Mouse (Mus musculus): ENCODE data around the gene Pank4. TPM values are rescaled to one million over a fixed set of nuclear protein-coding genes. Genes with fewer than 3 reads are reported as not detected.

Pank4 gene
- total RNA-seq, 2 experiments from 2014 or later, result 37.6 to 39.8 TPM

DNA sequence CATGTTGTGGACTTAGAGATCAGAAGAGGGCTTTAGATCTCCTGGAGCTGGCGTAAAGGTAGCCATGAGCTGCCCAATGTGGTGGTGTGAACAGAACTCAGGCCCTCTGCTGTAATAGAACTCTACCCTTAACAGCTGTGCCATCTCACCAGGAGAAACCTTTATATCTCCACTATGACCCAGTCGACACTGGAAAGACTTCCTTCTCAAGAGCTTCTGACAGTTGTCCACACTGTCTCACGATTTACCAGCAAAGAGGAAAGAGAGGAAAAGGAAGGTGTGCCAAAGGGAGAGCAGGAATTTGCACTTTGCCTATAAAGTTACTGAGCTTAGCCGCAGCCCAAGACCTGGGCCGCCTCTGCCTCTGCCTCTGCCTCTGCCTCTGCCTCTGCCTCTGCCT is 22.1 kb upstream of the Pank4 start:
- intact Hi-C loops (cut with DNase I), result loop anchor here (5.0 kb wide), 1 partner anchor 35 kb away; no protein-coding TSS in a partner anchor
- DNase-seq (ENCODE audit: low spot score in 2 of 2), result no peak

DNA sequence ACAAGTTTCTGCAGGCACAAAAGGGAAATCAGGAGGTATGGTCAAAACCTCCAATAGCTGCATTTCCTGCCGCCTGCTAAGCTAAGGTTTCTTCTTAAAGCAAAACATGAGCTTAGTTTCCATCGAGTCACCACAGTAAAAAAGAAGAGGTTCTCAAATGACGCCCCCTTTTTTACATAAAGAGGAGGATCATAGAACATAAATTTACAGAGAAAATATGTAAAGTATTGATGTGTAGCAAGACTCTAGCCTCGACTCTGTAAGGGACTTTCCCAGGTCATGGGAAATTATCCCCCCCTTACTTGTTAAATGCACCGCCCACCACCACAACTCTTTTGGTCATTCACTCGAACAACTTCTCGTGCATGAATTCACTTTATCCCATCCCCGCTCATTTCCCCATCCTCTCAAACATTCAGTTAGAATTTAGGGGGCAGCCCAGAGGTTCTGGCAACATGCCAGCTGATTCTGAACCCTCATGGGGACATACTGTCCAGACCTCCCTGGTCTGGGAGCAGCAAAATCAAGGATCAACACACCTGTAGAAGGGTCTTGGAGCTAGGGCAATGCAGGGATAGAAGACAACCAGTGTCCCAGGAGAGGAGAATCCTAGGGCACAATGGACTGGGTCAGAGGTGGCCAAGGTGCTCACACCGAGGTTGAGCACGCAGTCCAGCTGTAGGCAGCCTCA is 21.1 kb upstream of the Pank4 start:
- DNase-seq (ENCODE audit: low spot score in 2 of 2), result no peak
- intact Hi-C loops (cut with DNase I), result loop anchor here (5.0 kb wide), 1 partner anchor 35 kb away; no protein-coding TSS in a partner anchor

DNA sequence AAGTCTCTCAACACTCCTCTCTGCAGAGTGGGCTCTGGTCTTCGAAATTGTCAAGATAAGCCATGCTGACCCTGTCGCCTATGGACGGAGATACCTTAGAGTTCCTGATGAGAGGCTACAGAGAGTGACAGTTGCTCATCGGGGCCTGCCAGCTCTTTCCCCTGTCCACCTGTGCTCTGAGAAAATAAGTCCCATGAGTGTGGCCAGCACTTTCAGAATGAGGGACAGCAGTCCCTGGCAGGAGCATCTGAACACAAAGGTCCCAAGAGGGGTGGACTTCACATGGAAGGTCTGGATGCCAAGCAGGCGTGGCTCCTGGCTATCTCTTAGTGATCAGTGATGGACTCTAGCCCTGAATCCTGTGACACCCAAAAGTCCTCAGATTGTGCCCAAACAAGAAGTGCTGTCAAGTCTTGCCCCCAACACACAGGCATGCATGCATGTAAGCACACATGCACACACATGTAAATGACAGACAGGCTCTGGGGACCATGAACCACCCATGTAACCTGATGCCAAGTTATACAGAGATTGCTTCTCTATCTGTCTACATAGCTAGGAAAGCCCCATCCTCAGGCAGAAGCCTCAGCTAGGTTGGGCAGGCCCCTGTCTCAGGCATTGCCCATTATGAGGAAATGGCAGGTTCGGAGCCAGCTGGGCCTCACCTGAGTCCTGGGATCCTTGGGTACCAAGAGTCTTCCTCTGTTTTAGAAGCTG is 20.4 kb upstream of the Pank4 start:
- no peak for DNase-seq (ENCODE audit: low spot score in 2 of 2)
- intact Hi-C loops (cut with DNase I), result loop anchor here (1.0 to 5.0 kb wide), 3 partner anchors 21 to 65 kb away; partner anchors contain the start of gene Pank4

DNA sequence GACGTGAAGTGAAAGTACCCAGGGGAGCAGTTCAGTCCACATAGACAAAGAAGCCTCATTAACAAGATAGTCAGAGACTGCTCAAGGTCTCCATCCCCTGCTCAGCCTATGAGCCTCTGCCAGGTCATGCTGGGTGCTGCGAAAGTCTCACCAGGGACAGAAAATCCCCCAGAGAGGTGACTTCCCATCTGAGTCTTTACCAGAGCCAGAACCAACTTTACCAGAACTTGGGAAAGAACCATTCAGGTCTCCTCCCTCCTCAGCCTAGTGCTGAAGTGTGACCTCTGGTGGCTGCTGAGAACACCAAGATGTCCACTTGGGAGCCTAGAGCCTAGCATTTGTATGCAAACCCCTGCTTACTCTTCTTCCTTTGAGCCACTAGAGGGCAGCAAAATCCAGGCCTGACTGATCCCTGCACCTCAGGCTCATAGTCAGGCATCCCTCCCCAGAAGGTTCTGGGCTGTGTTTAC is 19.8 kb upstream of the Pank4 start:
- DNase-seq (ENCODE audit: low spot score in 2 of 2), result peak; percentile 80 to 91
- intact Hi-C loops (cut with DNase I), result loop anchor here (1.0 to 5.0 kb wide), 3 partner anchors 20 to 66 kb away; partner anchors contain the start of gene Pank4

DNA sequence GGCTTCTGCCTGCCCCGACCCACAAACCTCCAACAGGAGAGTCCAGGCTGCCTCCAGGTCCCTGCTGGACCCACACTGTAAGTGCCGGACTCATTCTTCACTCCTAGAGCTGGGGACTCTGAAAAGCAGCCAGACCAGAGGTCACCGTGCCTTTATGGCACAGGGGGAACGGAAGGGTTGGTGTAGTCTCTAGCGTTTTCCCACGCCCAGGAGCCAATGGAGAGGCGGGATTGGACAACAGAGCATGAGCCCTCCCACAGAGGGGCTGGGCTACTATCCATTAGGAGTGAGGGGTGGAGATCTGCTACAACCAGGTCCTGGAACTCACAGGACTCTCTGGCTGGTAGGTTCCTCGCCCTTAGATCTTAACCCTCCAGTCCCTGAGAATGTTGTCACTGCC is 17.6 kb upstream of the Pank4 start:
- intact Hi-C loops (cut with DNase I), result no loop called here
- peak in 1 of 2 experiments; percentile 71 for DNase-seq (ENCODE audit: low spot score in 2 of 2)

DNA sequence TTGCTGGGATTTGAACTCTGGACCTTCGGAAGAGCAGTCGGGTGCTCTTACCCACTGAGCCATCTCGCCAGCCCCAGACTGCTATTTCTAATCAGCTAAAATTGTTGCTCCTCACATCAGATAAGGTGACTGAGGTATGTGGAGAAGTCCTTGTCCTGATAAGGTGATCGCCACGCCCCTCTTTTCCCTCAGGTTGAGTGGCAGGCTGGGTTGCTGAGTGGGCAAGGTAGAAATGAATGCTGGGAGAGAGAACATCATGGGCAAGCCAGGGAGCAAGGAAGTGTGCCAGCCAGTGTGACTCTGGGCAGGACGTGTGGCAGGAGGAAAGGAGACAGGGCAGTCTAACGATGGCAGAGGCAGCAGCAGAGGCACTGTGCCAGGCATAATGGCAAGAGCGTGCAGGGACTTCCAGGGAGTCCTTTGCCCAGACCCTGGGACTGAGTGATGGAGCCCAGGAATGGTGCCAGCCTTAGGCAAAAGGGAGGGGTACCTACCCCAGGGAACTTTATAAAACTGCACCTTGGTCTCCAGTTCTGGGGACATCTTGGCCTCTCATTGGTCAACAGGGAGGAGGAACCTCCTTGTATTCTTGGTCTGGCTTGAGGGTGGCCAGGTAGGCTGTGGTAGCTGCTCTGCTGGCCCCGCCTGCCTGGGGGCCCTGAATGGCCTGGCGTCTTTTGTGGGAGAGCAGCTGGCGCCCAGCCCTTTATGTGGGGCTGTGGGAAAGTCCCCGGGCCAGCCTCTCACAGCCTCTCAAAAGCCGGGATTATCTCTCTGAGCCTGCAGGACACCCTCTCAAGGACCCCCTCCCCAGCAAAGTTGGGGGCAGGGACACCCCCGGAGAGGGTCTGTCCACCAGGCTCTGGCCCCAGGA is 15.6 kb upstream of the Pank4 start:
- peak; percentile 40 to 55 for DNase-seq (ENCODE audit: low spot score in 2 of 2)
- intact Hi-C loops (cut with DNase I), result no loop called here

DNA sequence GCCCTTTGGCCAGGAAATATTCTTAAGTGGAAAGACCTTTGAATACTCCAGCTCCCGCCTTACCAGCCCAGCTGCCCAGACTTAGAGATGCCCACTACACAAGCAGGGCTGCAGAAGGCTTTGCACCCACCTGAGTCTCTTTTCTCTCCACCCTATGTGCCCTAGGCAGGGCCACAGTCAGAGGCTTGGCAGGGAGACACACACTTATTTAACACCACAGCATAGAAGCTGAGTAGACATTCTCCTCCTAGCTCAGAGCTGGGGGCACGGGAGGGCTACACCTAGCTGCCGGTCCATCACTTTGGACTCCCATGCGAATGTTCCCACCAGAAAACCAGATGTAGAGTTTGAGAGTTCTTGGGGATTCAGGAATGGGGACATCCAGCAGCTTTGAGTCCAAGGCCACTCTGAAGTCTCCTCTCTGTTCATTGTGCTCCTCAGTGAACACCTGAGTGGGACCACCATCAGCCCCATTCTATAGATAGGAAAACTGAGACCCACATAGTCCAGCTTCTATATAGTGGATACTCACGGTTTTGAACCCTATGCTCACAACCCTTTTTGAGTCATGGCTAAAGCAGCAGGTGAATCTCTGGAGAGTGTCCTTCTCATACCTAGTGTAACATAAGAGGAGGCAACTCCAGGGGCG is 14.9 kb upstream of the Pank4 start:
- intact Hi-C loops (cut with DNase I), result no loop called here
- DNase-seq (ENCODE audit: low spot score in 2 of 2), result no peak

DNA sequence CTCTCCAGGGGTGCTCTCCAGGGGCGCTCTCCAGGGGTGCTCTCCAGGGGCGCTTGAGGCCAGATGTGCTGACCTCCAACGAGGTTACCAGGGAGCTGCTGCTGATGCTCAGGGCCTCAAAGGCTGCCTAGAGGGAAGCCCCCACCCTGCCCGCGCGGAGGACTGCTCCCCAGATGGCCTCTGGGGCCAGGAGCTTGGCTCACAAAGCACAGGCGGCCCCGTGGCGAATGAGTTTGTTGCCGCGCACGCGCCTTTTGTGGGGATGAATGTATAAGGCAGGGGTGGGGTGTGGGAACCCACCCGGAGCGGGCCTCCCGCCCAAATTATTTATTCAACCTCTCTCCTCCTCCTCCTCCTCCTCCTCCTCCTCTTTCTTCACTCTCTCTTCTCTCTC is 14.3 kb upstream of the Pank4 start:
- intact Hi-C loops (cut with DNase I), result no loop called here
- DNase-seq (ENCODE audit: low spot score in 2 of 2), result no peak

DNA sequence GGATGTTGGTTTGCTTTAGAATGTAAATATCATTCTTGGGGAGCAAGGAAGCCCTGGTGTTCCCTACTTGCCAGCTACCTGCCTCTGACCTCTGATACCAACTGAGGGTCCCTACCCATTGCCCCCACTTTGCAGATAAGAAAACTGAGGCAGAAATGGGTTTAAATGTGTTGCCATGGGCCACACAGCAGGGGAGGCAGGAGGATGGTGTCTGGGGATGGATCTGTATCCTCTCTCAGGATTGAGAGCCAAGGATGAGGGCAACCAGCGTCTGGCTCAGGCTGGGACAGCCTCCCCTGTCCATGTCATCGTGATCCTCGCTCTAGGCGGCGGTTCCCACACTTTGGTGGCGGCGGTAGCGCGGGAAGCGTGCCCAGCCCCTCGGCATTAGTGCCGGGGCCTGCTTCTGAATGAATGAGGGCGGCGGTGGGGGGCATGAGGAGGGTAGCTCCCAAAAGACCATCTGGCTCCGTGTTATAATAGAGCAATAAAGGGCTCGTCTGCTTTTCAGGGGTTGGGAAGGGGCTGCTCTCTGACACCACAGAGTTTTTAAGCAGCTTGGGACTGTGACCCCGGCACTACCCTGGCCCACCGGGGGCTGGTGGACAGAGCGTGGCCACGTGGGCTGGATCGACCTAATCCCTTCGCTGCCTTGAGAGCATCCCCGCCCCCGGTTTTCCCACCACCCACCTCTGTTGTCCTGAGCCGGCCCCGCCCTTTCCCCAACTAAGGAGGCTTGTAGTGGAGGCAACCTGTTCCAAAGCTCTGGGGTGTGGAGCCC is 11.3 kb upstream of the Pank4 start:
- no peak for DNase-seq (ENCODE audit: low spot score in 2 of 2)
- intact Hi-C loops (cut with DNase I), result no loop called here

GRCm38 (mm10) chr4:154956604-154957003 is 7.3 kb upstream of the Pank4 start:
- intact Hi-C loops (cut with DNase I), result no loop called here
- DNase-seq (ENCODE audit: low spot score in 2 of 2), result no peak

- peak in 1 of 2 experiments; percentile 92 for DNase-seq (ENCODE audit: low spot score in 2 of 2)
- intact Hi-C loops (cut with DNase I), result no loop called here
Observed at GRCm38 (mm10) chr4:154957289-154957993, 6.5 kb upstream of the Pank4 start.

- intact Hi-C loops (cut with DNase I), result no loop called here
- DNase-seq (ENCODE audit: low spot score in 2 of 2), result peak; percentile 57 to 69
Observed at GRCm38 (mm10) chr4:154958171-154958570, 5.8 kb upstream of the Pank4 start.

DNA sequence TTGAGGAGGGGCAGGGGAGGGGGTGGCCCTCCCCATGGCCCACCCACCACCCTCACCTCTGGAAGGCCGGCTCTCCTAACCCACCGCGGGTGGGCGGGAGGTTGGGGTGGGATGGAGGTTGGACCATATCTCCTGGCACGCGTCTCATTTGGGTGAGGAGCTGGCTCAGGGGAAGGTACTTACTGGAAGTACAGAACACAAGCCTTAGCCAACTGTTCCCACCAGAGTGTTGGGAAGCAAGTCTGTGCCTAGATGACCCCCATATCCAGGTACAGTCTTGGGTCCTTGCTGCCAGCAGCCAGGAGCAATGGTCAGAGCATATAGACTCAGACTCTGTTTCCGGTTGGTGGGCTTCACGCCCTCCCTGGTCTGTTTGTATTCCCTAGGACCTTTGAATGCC is 5.3 kb upstream of the Pank4 start:
- no peak for DNase-seq (ENCODE audit: low spot score in 2 of 2)
- intact Hi-C loops (cut with DNase I), result no loop called here

GRCm38 (mm10) chr4:154960021-154960689 is 3.8 kb upstream of the Pank4 start:
- intact Hi-C loops (cut with DNase I), result loop anchor here (10.0 kb wide), 1 partner anchor 285 kb away; the partner anchor contains the start of gene Faap20
- no peak for DNase-seq (ENCODE audit: low spot score in 2 of 2)

DNA sequence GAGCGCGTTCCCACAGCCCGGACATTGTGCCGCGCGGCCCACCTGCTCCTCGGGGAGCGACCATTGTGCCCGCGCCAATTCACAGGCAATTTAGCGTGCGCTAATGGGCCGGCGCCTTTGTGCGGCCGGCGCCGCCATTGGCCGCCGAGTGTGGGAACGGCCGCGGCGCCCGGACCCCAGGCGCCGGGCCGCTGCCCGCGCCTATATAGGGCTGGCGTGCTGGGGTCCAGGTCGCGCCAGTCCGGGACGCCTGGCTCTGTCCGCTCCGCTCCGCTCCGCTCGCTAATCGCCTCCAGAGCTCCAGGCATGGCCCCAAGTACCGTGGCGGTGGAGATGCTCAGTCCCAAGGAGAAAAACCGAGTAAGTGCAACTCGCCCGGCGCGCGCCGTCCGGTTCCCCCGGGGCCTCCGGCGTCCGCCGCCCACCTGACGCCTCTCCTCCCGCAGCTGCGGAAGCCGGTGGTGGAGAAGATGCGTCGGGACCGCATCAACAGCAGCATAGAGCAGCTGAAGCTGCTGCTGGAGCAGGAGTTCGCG is 3.2 kb upstream of the Pank4 start, which contains the start of gene Hes5:
TSS of gene Hes5 (plus strand) at position 234 of the 536 bp plus-strand sequence.
- intact Hi-C loops (cut with DNase I), result loop anchor here (10.0 kb wide), 1 partner anchor 284 kb away; the partner anchor contains the start of gene Faap20
- DNase-seq (ENCODE audit: low spot score in 2 of 2), result peak; percentile 65 to 69

GRCm38 (mm10) chr4:154961226-154961738 is 2.6 kb upstream of the Pank4 start:
- peak in 1 of 2 experiments; percentile 45 for DNase-seq (ENCODE audit: low spot score in 2 of 2)
- intact Hi-C loops (cut with DNase I), result loop anchor here (10.0 kb wide), 1 partner anchor 284 kb away; the partner anchor contains the start of gene Faap20

DNA sequence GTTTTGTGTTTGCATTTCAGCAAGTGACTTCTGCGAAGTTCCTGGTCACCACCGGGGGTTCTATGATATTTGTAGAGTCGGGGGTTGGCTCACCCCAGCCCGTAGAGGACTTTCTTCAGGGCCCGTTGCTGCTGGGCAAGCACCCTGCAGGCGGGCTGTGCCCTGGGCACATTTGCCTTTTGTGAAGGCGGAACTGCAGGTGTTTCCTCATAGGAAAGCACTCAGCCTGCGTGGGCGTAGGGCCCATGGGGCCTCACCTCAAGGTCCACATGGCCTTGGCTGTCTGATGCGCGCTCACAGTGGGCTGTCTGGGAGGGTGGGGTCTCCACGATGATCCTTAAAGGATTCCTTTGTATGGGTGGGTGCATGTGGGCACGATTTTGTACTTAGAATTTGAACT is 2.0 kb upstream of the Pank4 start:
- DNase-seq (ENCODE audit: low spot score in 2 of 2), result no peak
- intact Hi-C loops (cut with DNase I), result loop anchor here (10.0 kb wide), 1 partner anchor 283 kb away; the partner anchor contains the start of gene Faap20
